In the genomic region with DNA sequence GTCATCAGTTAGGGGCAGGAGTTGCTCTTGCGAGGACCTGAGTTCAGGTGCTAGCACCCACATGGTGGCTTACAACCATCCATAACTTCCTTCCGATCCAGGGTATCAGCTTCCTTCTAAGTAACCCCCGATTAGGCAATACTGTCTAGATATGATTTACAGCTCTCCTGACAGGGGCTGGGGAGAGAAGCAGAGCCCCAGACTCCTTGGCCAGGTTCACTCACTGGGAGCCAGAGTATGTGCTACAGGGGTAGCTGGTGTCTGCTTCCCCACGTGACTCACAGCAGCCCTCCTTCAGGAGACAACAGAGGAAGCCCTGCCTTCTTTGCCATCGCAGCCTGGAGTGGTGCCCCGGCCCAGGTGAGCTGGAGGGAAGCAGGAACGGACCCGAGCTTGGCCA, we compare ENCODE assay signal across 16 mouse cellular contexts.
"Had no signal": no experiment of that assay in that cellular context is flagged by ENCODE, and none has a peak within 500 bp of the region (broad histone marks: within the 10 kb centered on the region; RNA-seq: fewer than 3 reads in every experiment).

No protein-coding gene starts in this region.

- H3K27ac ChIP-seq: neural tube, embryonic 13.5 days; neural tube, embryonic 15.5 days; stomach, embryonic 15.5 days; stomach, postnatal 0 days had no signal

- H3K4me3 ChIP-seq: neural tube, embryonic 13.5 days; neural tube, embryonic 15.5 days; stomach, embryonic 15.5 days had no signal

- H3K27me3 ChIP-seq: neural tube, embryonic 13.5 days; neural tube, embryonic 15.5 days; stomach, embryonic 15.5 days had no signal

- H3K9me3 ChIP-seq: neural tube, embryonic 13.5 days; neural tube, embryonic 15.5 days; stomach, embryonic 15.5 days had no signal

- H3K4me2 ChIP-seq: neural tube, embryonic 13.5 days; neural tube, embryonic 15.5 days; stomach, embryonic 15.5 days had no signal

- H3K4me1 ChIP-seq: stomach, embryonic 15.5 days had no signal

- H3K9ac ChIP-seq: neural tube, embryonic 13.5 days; neural tube, embryonic 15.5 days; stomach, embryonic 15.5 days had no signal

- DNase-seq: retina, postnatal 1 day; right cerebral cortex, adult 18-20 months; right cerebral cortex, postnatal 14 days; right cerebral cortex, postnatal 25 days; right cerebral cortex, postnatal 4 days; spleen, adult 18-20 months; thymus, adult 18-20 months; thymus, adult 2 months; thymus, postnatal 14 days; thymus, postnatal 25 days; thymus, postnatal 36 days; thymus, postnatal 4 days had no signal

- H3K36me3 ChIP-seq: neural tube, embryonic 13.5 days; neural tube, embryonic 15.5 days; stomach, embryonic 15.5 days had no signal
